Mouse (Mus musculus) bone marrow macrophage, adult 2 months (primary cell): ENCODE data around the gene Hhatl.

ENCODE experiments used
- CTCF ChIP-seq: IDR thresholded peaks from 2 replicates; pipeline ENCODE4 v1.5.1; 2012; ENCODE audit warnings: low read depth, mild to moderate bottlenecking, low read length, moderate library complexity
- POLR2A ChIP-seq: IDR thresholded peaks from 2 replicates; pipeline ENCODE4 v1.6.1; 2012; ENCODE audit warnings: mild to moderate bottlenecking, low read depth, low read length, borderline replicate concordance

DNA sequence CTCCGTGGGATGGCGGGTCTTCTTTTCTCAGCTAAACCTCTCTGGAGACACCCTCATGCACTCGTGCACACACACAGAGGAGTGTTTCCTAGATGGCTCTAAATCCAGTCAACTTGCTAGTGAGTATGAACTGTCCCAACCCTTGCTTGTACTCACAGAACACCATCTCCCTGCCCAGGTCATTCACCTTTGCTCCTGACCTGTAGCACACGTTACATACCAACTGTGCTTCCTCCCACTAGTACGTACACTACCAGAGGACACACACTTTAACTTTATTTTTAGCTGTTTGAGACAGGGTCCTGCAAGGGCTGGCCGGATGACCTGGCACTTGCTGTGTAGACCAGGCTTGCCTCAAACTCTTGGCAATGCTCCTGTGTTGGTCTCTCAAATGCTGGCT lies 45.7 kb upstream of the Hhatl start:
- TF ChIP-seq POLR2A (no peak), CTCF (no peak)
